Mouse (Mus musculus) erythroblast, adult 5-6 weeks (primary cell): ENCODE measurements around the gene Hes5. TPM values are rescaled to one million over a fixed set of nuclear protein-coding genes. Genes with fewer than 3 reads are reported as not detected.

ENCODE experiments used
- ATAC-seq: replicated peaks from 2 replicates; pipeline ENCODE4 v1.8.0; 2016; ENCODE audit warnings: moderate number of reproducible peaks, mild to moderate bottlenecking, moderate TSS enrichment, inconsistent platforms; ENCODE audit not compliant: poor library complexity, low FRiP score, severe bottlenecking
- total RNA-seq, 2 experiments: library from RNA; stranded (forward) in 1 of 2; stranded (reverse) in 1 of 2; fragments of 150-400 nt in 1 of 2; fragments of 200-764, 138-1000 nt in 1 of 2; gene quantifications; 2 replicates each; pipeline versions ENCODE4 v1.2.3 to v1.2.4; 2015 to 2017; ENCODE audit warnings: low replicate concordance in 2 of 2

Gene Hes5
- total RNA-seq, 2 experiments from 2014 or later: not detected

DNA sequence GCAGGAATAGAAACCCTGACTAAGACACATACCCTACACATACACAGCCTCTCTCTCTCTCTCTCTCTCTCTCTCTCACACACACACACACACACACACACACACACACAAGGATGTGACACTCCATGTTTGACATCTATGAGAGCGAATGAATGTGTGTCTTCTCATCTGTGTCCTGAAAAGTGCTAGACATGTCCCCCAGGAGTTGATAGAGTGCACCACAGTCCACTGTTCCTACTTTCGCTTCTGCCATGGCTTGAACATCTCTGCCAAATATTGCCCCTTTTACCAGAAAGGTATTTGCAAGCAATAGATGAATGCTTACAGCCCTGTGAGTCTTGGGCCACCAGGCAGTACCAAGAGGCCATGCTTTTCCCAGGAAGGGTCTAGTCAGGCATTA lies 20.6 kb upstream of the Hes5 start:
- ATAC-seq: no peak

DNA sequence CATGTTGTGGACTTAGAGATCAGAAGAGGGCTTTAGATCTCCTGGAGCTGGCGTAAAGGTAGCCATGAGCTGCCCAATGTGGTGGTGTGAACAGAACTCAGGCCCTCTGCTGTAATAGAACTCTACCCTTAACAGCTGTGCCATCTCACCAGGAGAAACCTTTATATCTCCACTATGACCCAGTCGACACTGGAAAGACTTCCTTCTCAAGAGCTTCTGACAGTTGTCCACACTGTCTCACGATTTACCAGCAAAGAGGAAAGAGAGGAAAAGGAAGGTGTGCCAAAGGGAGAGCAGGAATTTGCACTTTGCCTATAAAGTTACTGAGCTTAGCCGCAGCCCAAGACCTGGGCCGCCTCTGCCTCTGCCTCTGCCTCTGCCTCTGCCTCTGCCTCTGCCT lies 18.9 kb upstream of the Hes5 start:
- ATAC-seq: no peak

DNA sequence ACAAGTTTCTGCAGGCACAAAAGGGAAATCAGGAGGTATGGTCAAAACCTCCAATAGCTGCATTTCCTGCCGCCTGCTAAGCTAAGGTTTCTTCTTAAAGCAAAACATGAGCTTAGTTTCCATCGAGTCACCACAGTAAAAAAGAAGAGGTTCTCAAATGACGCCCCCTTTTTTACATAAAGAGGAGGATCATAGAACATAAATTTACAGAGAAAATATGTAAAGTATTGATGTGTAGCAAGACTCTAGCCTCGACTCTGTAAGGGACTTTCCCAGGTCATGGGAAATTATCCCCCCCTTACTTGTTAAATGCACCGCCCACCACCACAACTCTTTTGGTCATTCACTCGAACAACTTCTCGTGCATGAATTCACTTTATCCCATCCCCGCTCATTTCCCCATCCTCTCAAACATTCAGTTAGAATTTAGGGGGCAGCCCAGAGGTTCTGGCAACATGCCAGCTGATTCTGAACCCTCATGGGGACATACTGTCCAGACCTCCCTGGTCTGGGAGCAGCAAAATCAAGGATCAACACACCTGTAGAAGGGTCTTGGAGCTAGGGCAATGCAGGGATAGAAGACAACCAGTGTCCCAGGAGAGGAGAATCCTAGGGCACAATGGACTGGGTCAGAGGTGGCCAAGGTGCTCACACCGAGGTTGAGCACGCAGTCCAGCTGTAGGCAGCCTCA lies 17.9 kb upstream of the Hes5 start:
- no peak for ATAC-seq

DNA sequence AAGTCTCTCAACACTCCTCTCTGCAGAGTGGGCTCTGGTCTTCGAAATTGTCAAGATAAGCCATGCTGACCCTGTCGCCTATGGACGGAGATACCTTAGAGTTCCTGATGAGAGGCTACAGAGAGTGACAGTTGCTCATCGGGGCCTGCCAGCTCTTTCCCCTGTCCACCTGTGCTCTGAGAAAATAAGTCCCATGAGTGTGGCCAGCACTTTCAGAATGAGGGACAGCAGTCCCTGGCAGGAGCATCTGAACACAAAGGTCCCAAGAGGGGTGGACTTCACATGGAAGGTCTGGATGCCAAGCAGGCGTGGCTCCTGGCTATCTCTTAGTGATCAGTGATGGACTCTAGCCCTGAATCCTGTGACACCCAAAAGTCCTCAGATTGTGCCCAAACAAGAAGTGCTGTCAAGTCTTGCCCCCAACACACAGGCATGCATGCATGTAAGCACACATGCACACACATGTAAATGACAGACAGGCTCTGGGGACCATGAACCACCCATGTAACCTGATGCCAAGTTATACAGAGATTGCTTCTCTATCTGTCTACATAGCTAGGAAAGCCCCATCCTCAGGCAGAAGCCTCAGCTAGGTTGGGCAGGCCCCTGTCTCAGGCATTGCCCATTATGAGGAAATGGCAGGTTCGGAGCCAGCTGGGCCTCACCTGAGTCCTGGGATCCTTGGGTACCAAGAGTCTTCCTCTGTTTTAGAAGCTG lies 17.2 kb upstream of the Hes5 start:
- no peak for ATAC-seq

DNA sequence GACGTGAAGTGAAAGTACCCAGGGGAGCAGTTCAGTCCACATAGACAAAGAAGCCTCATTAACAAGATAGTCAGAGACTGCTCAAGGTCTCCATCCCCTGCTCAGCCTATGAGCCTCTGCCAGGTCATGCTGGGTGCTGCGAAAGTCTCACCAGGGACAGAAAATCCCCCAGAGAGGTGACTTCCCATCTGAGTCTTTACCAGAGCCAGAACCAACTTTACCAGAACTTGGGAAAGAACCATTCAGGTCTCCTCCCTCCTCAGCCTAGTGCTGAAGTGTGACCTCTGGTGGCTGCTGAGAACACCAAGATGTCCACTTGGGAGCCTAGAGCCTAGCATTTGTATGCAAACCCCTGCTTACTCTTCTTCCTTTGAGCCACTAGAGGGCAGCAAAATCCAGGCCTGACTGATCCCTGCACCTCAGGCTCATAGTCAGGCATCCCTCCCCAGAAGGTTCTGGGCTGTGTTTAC lies 16.6 kb upstream of the Hes5 start:
- peak; percentile 96 for ATAC-seq

DNA sequence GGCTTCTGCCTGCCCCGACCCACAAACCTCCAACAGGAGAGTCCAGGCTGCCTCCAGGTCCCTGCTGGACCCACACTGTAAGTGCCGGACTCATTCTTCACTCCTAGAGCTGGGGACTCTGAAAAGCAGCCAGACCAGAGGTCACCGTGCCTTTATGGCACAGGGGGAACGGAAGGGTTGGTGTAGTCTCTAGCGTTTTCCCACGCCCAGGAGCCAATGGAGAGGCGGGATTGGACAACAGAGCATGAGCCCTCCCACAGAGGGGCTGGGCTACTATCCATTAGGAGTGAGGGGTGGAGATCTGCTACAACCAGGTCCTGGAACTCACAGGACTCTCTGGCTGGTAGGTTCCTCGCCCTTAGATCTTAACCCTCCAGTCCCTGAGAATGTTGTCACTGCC lies 14.4 kb upstream of the Hes5 start:
- no peak for ATAC-seq

DNA sequence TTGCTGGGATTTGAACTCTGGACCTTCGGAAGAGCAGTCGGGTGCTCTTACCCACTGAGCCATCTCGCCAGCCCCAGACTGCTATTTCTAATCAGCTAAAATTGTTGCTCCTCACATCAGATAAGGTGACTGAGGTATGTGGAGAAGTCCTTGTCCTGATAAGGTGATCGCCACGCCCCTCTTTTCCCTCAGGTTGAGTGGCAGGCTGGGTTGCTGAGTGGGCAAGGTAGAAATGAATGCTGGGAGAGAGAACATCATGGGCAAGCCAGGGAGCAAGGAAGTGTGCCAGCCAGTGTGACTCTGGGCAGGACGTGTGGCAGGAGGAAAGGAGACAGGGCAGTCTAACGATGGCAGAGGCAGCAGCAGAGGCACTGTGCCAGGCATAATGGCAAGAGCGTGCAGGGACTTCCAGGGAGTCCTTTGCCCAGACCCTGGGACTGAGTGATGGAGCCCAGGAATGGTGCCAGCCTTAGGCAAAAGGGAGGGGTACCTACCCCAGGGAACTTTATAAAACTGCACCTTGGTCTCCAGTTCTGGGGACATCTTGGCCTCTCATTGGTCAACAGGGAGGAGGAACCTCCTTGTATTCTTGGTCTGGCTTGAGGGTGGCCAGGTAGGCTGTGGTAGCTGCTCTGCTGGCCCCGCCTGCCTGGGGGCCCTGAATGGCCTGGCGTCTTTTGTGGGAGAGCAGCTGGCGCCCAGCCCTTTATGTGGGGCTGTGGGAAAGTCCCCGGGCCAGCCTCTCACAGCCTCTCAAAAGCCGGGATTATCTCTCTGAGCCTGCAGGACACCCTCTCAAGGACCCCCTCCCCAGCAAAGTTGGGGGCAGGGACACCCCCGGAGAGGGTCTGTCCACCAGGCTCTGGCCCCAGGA lies 12.4 kb upstream of the Hes5 start:
- no peak for ATAC-seq

DNA sequence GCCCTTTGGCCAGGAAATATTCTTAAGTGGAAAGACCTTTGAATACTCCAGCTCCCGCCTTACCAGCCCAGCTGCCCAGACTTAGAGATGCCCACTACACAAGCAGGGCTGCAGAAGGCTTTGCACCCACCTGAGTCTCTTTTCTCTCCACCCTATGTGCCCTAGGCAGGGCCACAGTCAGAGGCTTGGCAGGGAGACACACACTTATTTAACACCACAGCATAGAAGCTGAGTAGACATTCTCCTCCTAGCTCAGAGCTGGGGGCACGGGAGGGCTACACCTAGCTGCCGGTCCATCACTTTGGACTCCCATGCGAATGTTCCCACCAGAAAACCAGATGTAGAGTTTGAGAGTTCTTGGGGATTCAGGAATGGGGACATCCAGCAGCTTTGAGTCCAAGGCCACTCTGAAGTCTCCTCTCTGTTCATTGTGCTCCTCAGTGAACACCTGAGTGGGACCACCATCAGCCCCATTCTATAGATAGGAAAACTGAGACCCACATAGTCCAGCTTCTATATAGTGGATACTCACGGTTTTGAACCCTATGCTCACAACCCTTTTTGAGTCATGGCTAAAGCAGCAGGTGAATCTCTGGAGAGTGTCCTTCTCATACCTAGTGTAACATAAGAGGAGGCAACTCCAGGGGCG lies 11.7 kb upstream of the Hes5 start:
- no peak for ATAC-seq

DNA sequence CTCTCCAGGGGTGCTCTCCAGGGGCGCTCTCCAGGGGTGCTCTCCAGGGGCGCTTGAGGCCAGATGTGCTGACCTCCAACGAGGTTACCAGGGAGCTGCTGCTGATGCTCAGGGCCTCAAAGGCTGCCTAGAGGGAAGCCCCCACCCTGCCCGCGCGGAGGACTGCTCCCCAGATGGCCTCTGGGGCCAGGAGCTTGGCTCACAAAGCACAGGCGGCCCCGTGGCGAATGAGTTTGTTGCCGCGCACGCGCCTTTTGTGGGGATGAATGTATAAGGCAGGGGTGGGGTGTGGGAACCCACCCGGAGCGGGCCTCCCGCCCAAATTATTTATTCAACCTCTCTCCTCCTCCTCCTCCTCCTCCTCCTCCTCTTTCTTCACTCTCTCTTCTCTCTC lies 11.1 kb upstream of the Hes5 start:
- no peak for ATAC-seq

DNA sequence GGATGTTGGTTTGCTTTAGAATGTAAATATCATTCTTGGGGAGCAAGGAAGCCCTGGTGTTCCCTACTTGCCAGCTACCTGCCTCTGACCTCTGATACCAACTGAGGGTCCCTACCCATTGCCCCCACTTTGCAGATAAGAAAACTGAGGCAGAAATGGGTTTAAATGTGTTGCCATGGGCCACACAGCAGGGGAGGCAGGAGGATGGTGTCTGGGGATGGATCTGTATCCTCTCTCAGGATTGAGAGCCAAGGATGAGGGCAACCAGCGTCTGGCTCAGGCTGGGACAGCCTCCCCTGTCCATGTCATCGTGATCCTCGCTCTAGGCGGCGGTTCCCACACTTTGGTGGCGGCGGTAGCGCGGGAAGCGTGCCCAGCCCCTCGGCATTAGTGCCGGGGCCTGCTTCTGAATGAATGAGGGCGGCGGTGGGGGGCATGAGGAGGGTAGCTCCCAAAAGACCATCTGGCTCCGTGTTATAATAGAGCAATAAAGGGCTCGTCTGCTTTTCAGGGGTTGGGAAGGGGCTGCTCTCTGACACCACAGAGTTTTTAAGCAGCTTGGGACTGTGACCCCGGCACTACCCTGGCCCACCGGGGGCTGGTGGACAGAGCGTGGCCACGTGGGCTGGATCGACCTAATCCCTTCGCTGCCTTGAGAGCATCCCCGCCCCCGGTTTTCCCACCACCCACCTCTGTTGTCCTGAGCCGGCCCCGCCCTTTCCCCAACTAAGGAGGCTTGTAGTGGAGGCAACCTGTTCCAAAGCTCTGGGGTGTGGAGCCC lies 8.1 kb upstream of the Hes5 start:
- no peak for ATAC-seq

DNA sequence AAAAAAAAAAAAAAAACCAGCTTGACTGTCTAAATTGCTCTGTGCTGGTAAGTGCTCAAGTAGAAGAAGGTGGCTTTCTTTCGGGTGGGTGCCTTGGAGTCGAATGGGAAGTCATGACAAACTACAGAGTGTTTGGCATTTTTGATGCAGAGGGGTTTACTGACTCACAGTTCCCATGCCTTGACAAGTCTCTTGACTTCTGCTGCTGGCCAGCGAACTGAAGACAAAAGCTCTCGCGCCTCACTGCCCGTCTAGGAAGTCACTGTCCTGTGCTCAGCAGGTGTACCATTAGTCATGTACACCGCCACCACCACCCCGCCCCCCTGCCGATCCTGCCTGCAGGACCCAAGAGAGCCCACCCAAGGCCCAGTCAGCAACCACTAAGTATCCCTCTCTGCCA lies 4.1 kb upstream of the Hes5 start:
- no peak for ATAC-seq

DNA sequence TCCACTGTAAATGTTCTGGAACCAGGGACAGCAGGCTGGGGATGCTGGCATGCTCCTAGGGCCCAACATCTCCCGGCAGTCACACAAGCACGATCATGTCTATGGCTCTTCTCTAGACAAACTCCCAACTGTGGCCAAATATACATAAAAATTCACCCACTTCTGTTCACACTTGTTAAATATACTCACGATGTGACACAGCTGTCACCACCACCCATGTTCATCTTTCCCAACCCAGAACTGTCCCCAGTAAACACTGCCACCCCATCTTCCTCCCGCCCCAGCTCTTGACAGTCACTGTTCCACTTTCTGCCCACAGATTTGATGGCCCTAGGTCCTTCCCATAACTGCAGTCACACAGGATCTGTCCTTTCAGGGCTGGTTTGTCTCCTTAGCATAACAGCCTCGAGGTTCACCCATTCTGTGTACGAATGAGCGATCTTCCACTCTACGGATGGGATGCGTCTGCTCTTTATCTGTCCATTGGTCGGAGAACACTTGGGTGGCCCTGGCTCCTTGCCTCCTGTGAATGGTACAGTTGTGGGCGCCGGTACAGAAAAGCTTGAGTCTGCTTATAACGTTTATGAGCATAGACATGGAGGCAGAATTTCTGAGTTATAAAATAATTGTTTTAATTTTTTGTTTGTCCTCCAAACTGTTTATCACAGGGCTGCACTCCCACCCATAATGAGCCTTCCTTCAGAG lies 3.3 kb upstream of the Hes5 start:
- no peak for ATAC-seq

DNA sequence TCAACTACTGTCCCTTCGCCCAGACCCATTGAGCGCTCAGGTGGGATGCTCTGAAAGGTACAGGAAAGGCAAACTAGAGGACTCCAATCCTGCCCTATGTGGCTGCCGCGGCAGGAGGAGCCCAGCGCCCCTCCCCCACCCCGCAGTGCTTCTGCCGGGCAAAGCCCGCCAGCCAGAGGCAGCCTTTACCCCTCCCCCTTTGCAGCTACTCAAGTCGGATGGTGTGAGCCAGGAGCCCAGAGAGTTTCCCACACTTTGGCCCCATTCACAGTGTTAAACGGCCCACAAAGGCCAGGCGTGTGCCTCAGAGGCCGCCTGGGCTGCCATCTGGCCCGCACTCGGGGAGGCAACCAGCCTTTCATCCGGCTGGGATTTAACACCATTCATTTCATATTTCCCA lies 2.6 kb upstream of the Hes5 start:
- no peak for ATAC-seq

DNA sequence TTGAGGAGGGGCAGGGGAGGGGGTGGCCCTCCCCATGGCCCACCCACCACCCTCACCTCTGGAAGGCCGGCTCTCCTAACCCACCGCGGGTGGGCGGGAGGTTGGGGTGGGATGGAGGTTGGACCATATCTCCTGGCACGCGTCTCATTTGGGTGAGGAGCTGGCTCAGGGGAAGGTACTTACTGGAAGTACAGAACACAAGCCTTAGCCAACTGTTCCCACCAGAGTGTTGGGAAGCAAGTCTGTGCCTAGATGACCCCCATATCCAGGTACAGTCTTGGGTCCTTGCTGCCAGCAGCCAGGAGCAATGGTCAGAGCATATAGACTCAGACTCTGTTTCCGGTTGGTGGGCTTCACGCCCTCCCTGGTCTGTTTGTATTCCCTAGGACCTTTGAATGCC lies 2.1 kb upstream of the Hes5 start:
- no peak for ATAC-seq

DNA sequence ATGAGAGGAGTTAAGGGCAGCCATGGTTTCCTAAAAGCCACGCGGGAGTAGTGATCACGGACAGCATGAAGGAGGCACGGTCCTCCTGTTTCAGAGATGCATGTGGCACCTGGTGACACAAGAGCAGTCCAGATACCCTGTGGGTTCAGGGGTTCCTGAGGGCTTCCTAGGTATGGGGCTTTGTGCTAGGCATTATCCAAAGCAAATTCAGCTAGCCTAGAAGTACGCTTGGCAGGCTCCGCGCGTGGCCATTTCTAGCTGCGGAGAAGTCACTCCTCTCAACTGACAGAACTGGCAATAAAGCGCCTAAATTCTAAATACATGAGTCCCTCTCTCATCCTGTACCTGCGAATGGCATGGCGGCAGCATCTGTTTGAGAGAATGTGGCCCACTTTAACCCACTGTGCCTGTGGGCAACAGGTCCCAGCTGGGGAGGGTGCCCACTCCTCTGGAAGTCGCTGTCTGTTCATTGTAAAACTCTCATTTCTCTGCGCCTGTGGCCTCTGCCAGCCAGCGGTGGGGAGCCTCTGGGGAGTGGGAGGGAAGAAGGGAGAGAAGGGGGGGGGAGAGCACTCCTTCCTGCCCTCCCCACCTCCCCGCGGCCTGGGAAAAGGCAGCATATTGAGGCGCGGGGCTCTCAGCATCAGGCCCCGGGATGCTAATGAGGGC lies 568 bp upstream of the Hes5 start:
- no peak for ATAC-seq

DNA sequence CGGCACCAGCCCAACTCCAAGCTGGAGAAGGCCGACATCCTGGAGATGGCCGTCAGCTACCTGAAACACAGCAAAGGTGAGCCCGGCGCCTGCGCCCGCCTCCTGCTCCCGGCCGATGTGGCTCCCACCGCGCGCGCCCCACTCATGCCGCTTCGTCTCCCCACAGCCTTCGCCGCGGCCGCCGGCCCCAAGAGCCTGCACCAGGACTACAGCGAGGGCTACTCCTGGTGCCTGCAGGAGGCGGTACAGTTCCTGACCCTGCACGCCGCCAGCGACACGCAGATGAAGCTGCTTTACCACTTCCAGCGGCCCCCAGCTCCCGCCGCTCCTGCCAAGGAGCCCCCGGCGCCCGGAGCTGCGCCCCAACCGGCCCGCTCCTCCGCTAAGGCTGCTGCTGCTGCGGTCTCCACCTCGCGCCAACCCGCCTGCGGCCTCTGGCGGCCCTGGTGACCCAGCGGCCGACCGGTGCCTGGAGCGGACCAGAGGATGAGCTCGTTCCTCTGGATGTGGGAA lies 559 bp downstream of the Hes5 start:
- ATAC-seq: no peak

DNA sequence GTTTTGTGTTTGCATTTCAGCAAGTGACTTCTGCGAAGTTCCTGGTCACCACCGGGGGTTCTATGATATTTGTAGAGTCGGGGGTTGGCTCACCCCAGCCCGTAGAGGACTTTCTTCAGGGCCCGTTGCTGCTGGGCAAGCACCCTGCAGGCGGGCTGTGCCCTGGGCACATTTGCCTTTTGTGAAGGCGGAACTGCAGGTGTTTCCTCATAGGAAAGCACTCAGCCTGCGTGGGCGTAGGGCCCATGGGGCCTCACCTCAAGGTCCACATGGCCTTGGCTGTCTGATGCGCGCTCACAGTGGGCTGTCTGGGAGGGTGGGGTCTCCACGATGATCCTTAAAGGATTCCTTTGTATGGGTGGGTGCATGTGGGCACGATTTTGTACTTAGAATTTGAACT lies 1.2 kb downstream of the Hes5 start:
- no peak for ATAC-seq

DNA sequence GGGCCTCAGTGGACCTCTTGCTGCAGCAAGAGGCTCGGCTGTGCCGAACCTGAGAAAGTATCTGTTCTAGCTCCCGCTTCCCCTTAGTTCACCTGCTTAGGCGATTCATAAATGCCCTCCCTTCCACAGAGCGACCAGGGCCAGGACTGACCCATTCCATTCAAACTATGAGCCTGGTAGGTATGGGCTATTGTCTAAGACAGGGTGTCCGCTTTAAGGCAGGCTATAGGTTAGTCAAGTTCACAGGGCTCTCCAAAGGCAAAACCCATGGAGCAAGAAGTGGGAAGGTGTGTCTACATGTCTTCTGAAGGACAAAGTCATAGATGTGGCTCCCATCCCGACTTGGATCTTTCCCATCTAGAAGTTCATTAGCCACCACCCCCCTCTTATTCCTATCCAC lies 2.0 kb downstream of the Hes5 start:
- ATAC-seq: no peak
